Mouse (Mus musculus) ES-E14 (cell line): ENCODE results near the gene S100b. TPM values are rescaled to one million over a fixed set of nuclear protein-coding genes. Genes with fewer than 3 reads are reported as not detected.

ENCODE experiments used
- DNase-seq: peaks from one replicate; pipeline ENCODE4 v3.0.0-alpha.2; 2013; ENCODE audit warnings: low read depth, low spot score
- H3K27ac ChIP-seq: 2 replicates; pipeline ENCODE4 v1.5.1; 2012; ENCODE audit warnings: low read depth, mild to moderate bottlenecking, low read length, moderate library complexity, mixed read lengths; ENCODE audit not compliant: poor library complexity, insufficient read depth, severe bottlenecking
- H3K36me3 ChIP-seq: 2 replicates; pipeline ENCODE4 v1.6.1; 2012; ENCODE audit warnings: mild to moderate bottlenecking, low read length, moderate library complexity, mixed read lengths; ENCODE audit not compliant: control insufficient read depth, poor library complexity, insufficient read depth, severe bottlenecking
- H3K4me1 ChIP-seq, 2 experiments: fragments of 150-350 bp in 1 of 2; sonication (generic) in 1 of 2; 2 replicates each; pipeline ENCODE4 v1.6.1; 2012; ENCODE audit warnings: low read length in 2 of 2, mild to moderate bottlenecking in 1 of 2, mixed read lengths in 1 of 2; ENCODE audit not compliant: control insufficient read depth in 2 of 2, insufficient read depth in 2 of 2, poor library complexity in 1 of 2
- H3K4me3 ChIP-seq, 2 experiments: fragments of 150-350 bp in 1 of 2; sonication (generic) in 1 of 2; 2 replicates each; pipeline ENCODE4 v1.5.1; 2012; ENCODE audit warnings: low read length in 2 of 2, low read depth in 1 of 2, mild to moderate bottlenecking in 1 of 2, mixed read lengths in 1 of 2; ENCODE audit not compliant: insufficient read depth in 1 of 2, poor library complexity in 1 of 2, severe bottlenecking in 1 of 2
- H3K9ac ChIP-seq: 2 replicates; pipeline ENCODE4 v1.6.1; 2012; ENCODE audit warnings: low read depth, mild to moderate bottlenecking, low read length, mixed read lengths; ENCODE audit not compliant: poor library complexity, insufficient read depth, severe bottlenecking
- H3K9me3 ChIP-seq: fragments of 150-350 bp; sonication (generic); 2 replicates; pipeline ENCODE4 v1.6.1; 2012; ENCODE audit warnings: low read depth, mild to moderate bottlenecking, low read length; ENCODE audit not compliant: control insufficient read depth, insufficient read depth
- CHD2 ChIP-seq: IDR thresholded peaks from 2 replicates; pipeline ENCODE4 v1.6.1; 2014; ENCODE audit warnings: mild to moderate bottlenecking, low read depth, low read length, inconsistent platforms
- HCFC1 ChIP-seq: IDR thresholded peaks from 2 replicates; pipeline ENCODE4 v1.6.1; 2012; ENCODE audit warnings: low read length, inconsistent platforms, borderline replicate concordance; ENCODE audit not compliant: insufficient read depth
- MAFK ChIP-seq: IDR thresholded peaks from 2 replicates; pipeline ENCODE4 v1.6.1; 2014; ENCODE audit warnings: mild to moderate bottlenecking, low read depth, low read length, inconsistent platforms; ENCODE audit not compliant: insufficient read depth
- ZC3H11A ChIP-seq: IDR thresholded peaks from 2 replicates; pipeline ENCODE4 v1.6.1; 2012; ENCODE audit warnings: low read depth, mild to moderate bottlenecking, inconsistent platforms, low read length, borderline replicate concordance
- ZNF384 ChIP-seq: IDR thresholded peaks from 2 replicates; pipeline ENCODE4 v1.6.1; 2012; ENCODE audit warnings: low read depth, low read length, inconsistent platforms
- in situ Hi-C, 2 experiments: fragments of 600-800 bp; cut with MboI; formaldehyde crosslinking; loops; one replicate each; pipeline ENCODE4 v1.15.1; 2025; ENCODE audit warnings: low sequenced_read_pairs in 2 of 2, inconsistent platforms in 1 of 2; ENCODE audit not compliant: unreplicated experiment in 2 of 2
- total RNA-seq: library from RNA; depleted of rRNA; stranded (reverse); fragments of 300-350 nt; gene quantifications from 2 replicates; pipeline ENCODE4 v1.2.3, GENCODE M21; 2012; rRNA removed

S100b gene
- total RNA-seq, 1 experiment = not detected

- TF ChIP-seq MAFK = no peak
- TF ChIP-seq ZNF384 = no peak
- TF ChIP-seq ZC3H11A = no peak
- no peak for TF ChIP-seq HCFC1
- no peak for TF ChIP-seq CHD2
- no peak for DNase-seq
- H3K9ac ChIP-seq = no peak overlapping the region
- no peaks in the 10 kb centered on the region; the same call in 1 of the 2 replicates for H3K36me3 ChIP-seq
- in situ Hi-C loops = no loop called here
- H3K4me1 ChIP-seq = peaks cover 0 to 9% of the 10 kb centered on the region in 2 experiments; a peak in 2 of 4 replicates
- H3K9me3 ChIP-seq = no peaks in the 10 kb centered on the region
- no peak overlapping the region for H3K27ac ChIP-seq
- no peak overlapping the region for H3K4me3 ChIP-seq
Measured at GRCm38 (mm10) chr10:76300133-76300532, 46.5 kb downstream of the S100b start.

- peaks cover 0 to under 1% of the 10 kb centered on the region in 2 experiments; a peak in 1 of 4 replicates for H3K4me1 ChIP-seq
- no peak for DNase-seq
- H3K9ac ChIP-seq = no peak overlapping the region
- no peak overlapping the region for H3K4me3 ChIP-seq
- in situ Hi-C loops = no loop called here
- no peaks in the 10 kb centered on the region for H3K36me3 ChIP-seq
- no peaks in the 10 kb centered on the region for H3K9me3 ChIP-seq
- no peak for TF ChIP-seq ZNF384
- no peak for TF ChIP-seq HCFC1
- TF ChIP-seq ZC3H11A = no peak
- TF ChIP-seq MAFK = no peak
- no peak overlapping the region for H3K27ac ChIP-seq
Measured at GRCm38 (mm10) chr10:76306738-76307137, 53.1 kb downstream of the S100b start.

Other genes starting within 250 kb of the S100b start
- 22.1 and 31.6 TPM in 2 replicates for gene Zfp280b, start 221.2 kb upstream of the S100b start, total RNA-seq
- gene Slc5a4b, start 142.9 kb upstream of the S100b start, total RNA-seq = 7.1 and 11.0 TPM in 2 replicates
- gene Slc5a4a, start 106.4 kb upstream of the S100b start, total RNA-seq = 0.18 TPM in 1 of 2 replicates, not detected in the other
- 15.1 and 21.5 TPM in 2 replicates for gene Prmt2, start 16.0 kb upstream of the S100b start, total RNA-seq
- gene Dip2a, start 91.4 kb downstream of the S100b start, total RNA-seq = 9.0 and 9.6 TPM in 2 replicates
- gene AC141477.1, start 186.6 kb downstream of the S100b start, total RNA-seq = not detected in 2 replicates
- gene Pcnt, start 188.9 kb downstream of the S100b start, total RNA-seq = 107 and 142 TPM in 2 replicates
- 0.32 and 0.36 TPM in 2 replicates for gene 2610028H24Rik, start 195.2 kb downstream of the S100b start, total RNA-seq
- gene Mcm3ap, start 215.1 kb downstream of the S100b start, total RNA-seq = 94.6 and 110 TPM in 2 replicates
- gene Ybey, start 215.3 kb downstream of the S100b start, total RNA-seq = 3.6 and 4.6 TPM in 2 replicates